Comparison of ENCODE assay signal across 9 mouse cellular contexts in genomic region chr2:25264286-25264660, GRCm38 (mm10). TPM values are rescaled to one million over a fixed set of nuclear protein-coding genes. Genes with fewer than 3 reads are reported as not detected.
DNase-seq lines count a peak whose midpoint lies in the region; ATAC-seq and TF ChIP-seq lines count a peak whose summit lies in the region.
"Had no signal": no experiment of that assay in that cellular context is flagged by ENCODE, and none has a peak within 500 bp of the region (broad histone marks: within the 10 kb centered on the region; RNA-seq: fewer than 3 reads in every experiment).

No protein-coding gene starts in this region.

- peaks cover 8% of the 10 kb centered on the region for H3K27me3 ChIP-seq in heart, embryonic 14.5 days (ENCODE audit: control insufficient read depth, insufficient read depth, low read length)
- 0 out of 2 replicates have a peak, but pooled peaks cover 6% of the 10 kb centered on the region for H3K27me3 ChIP-seq in hindbrain, embryonic 14.5 days (ENCODE audit: control insufficient read depth, insufficient read depth, low read length)
- peaks cover 8% of the 10 kb centered on the region; the same call in 1 of the 2 replicates for H3K27me3 ChIP-seq in midbrain, embryonic 15.5 days (replicated peaks)

- peaks cover 26 to 33% of the 10 kb centered on the region in 2 experiments for H3K4me1 ChIP-seq in heart, embryonic 14.5 days (ENCODE audit: control insufficient read depth in 2 of 2, insufficient read depth in 2 of 2, low read length in 2 of 2)
- H3K4me1 ChIP-seq in bone marrow macrophage, adult 2 months (ENCODE audit: control insufficient read depth, insufficient read depth, low read length) = peaks cover 45% of the 10 kb centered on the region
- peaks cover 45% of the 10 kb centered on the region for H3K4me1 ChIP-seq in hindbrain, embryonic 14.5 days (replicated peaks; ENCODE audit: control insufficient read depth, insufficient read depth, low read length)
- peaks cover 57% of the 10 kb centered on the region for H3K4me1 ChIP-seq in midbrain, embryonic 15.5 days

- peaks cover 13% of the 10 kb centered on the region for H3K36me3 ChIP-seq in heart, embryonic 14.5 days (ENCODE audit: control insufficient read depth, insufficient read depth, low read length)
- peaks cover 13% of the 10 kb centered on the region for H3K36me3 ChIP-seq in hindbrain, embryonic 14.5 days (replicated peaks; ENCODE audit: control insufficient read depth, insufficient read depth)
- no peaks in the 10 kb centered on the region; the same call in 1 of the 2 replicates for H3K36me3 ChIP-seq in midbrain, embryonic 15.5 days (replicated peaks)

- peak overlapping the region; percentile 97; the same call in 1 of the 2 replicates for H3K4me2 ChIP-seq in heart, embryonic 14.5 days (ENCODE audit: low read length)
- peak overlapping the region; percentile 100 for H3K4me2 ChIP-seq in hindbrain, embryonic 14.5 days (replicated peaks)
- H3K4me2 ChIP-seq in midbrain, embryonic 15.5 days = peak overlapping the region; percentile 99

- TF ChIP-seq POLR2A in bone marrow macrophage, adult 2 months (IDR thresholded peaks at IDR 0.05; ENCODE audit: borderline replicate concordance, low read depth, low read length) = no peak

- intact Hi-C loops in left cerebral cortex, postnatal 14 days (cut with DNase I) = no loop called here

- no peak overlapping the region for H3K9ac ChIP-seq in heart, embryonic 14.5 days (ENCODE audit: low read length)
- H3K9ac ChIP-seq in hindbrain, embryonic 14.5 days = peak overlapping the region; percentile 83
- H3K9ac ChIP-seq in midbrain, embryonic 15.5 days = peak overlapping the region; percentile 36; the same call in 1 of the 2 replicates

- TF ChIP-seq CTCF in bone marrow macrophage, adult 2 months (IDR thresholded peaks at IDR 0.05; ENCODE audit: low read depth, low read length) = no peak

- no peak overlapping the region for H3K4me3 ChIP-seq in heart, embryonic 14.5 days (ENCODE audit: control insufficient read depth in 1 of 2, insufficient read depth in 1 of 2, low read depth in 1 of 2, low read length in 2 of 2)
- peak overlapping the region; percentile 89 for H3K4me3 ChIP-seq in bone marrow macrophage, adult 2 months (ENCODE audit: insufficient read depth, low read length)
- H3K4me3 ChIP-seq in hindbrain, embryonic 14.5 days (replicated peaks; ENCODE audit: low read length) = peak overlapping the region; percentile 84
- peak overlapping the region; percentile 81 for H3K4me3 ChIP-seq in midbrain, embryonic 15.5 days

- 66% methylated on average over 5 of the region's 5 CpGs for WGBS in heart, embryonic 14.5 days
- WGBS in hindbrain, embryonic 14.5 days = 85% methylated on average over 5 of the region's 5 CpGs
- WGBS in midbrain, embryonic 15.5 days = 79% methylated on average over 5 of the region's 5 CpGs

- no peak overlapping the region for H3K27ac ChIP-seq in heart, embryonic 14.5 days (replicated peaks in 1 of 2; ENCODE audit: control insufficient read depth in 1 of 2, insufficient read depth in 1 of 2, low read depth in 2 of 2, low read length in 2 of 2)
- no peak overlapping the region for H3K27ac ChIP-seq in bone marrow macrophage, adult 2 months (ENCODE audit: insufficient read depth, low read depth, low read length)
- no peak overlapping the region for H3K27ac ChIP-seq in hindbrain, embryonic 14.5 days
- no peak overlapping the region for H3K27ac ChIP-seq in midbrain, embryonic 15.5 days

- ATAC-seq in heart, embryonic 14.5 days (ENCODE audit: insufficient number of reproducible peaks, insufficient read depth, low FRiP score, low read depth) = no peak
- no peak for ATAC-seq in hindbrain, embryonic 14.5 days (ENCODE audit: low FRiP score)
- no peak for ATAC-seq in midbrain, embryonic 15.5 days (replicated peaks)

- no peaks in the 10 kb centered on the region for H3K9me3 ChIP-seq in heart, embryonic 14.5 days (ENCODE audit: control insufficient read depth, low read length)
- no peaks in the 10 kb centered on the region for H3K9me3 ChIP-seq in hindbrain, embryonic 14.5 days (ENCODE audit: control insufficient read depth, low read length)
- no peaks in the 10 kb centered on the region for H3K9me3 ChIP-seq in midbrain, embryonic 15.5 days

- DNase-seq in heart, adult 8-10 months (ENCODE audit: low spot score) = no peak
- no peak for DNase-seq in hindbrain, embryonic 14.5 days (ENCODE audit: low spot score)
- no peak for DNase-seq in spleen, postnatal 10 days (ENCODE audit: low spot score in 2 of 2)
- DNase-seq in left cerebral cortex, postnatal 14 days (ENCODE audit: low spot score in 2 of 2) = no peak
- DNase-seq in frontal cortex, postnatal 14 days (ENCODE audit: low spot score in 2 of 2) = no peak
- DNase-seq: lung, postnatal 36 days had no signal

RNA-seq across cellular contexts. Expression of gene Tprn, which starts 1.9 kb away (rescaled TPM):
- polyA plus RNA-seq in heart, embryonic 14.5 days (2014; fragmentation: Nextera tagmentation; extraction: Ambion mirVana) = 2.3 and 3.1 TPM in 2 replicates
- 1 to 10 TPM; 4.0 to 8.6 (median 6.7) TPM for total RNA-seq in heart, adult 8-10 months (2022)
- 8.8 and 10.2 TPM in 2 replicates for polyA plus RNA-seq in bone marrow macrophage, adult 2 months (2012; ENCODE audit: insufficient read depth, insufficient read length, missing spikeins)
- polyA plus RNA-seq in hindbrain, embryonic 14.5 days (2014; fragmentation: Nextera tagmentation; extraction: Ambion mirVana) = 13.4 and 14.7 TPM in 2 replicates
- polyA plus RNA-seq in midbrain, embryonic 15.5 days (2015; fragmentation: Nextera tagmentation; extraction: Ambion mirVana) = 16.7 and 16.9 TPM in 2 replicates
- total RNA-seq in left cerebral cortex, postnatal 14 days (2021) = 10 to 100 TPM; 14.2 to 15.7 TPM

RNA-seq across cellular contexts. Expression of gene Ssna1, which starts 8.0 kb away (rescaled TPM):
- 150 and 163 TPM in 2 replicates for polyA plus RNA-seq in heart, embryonic 14.5 days (2014; fragmentation: Nextera tagmentation; extraction: Ambion mirVana)
- total RNA-seq in heart, adult 8-10 months (2022) = 10 to 100 TPM; 39.5 to 47.1 (median 40.1) TPM
- 55.1 and 59.7 TPM in 2 replicates for polyA plus RNA-seq in bone marrow macrophage, adult 2 months (2012; ENCODE audit: insufficient read depth, insufficient read length, missing spikeins)
- polyA plus RNA-seq in hindbrain, embryonic 14.5 days (2014; fragmentation: Nextera tagmentation; extraction: Ambion mirVana) = 175 and 190 TPM in 2 replicates
- 186 and 197 TPM in 2 replicates for polyA plus RNA-seq in midbrain, embryonic 15.5 days (2015; fragmentation: Nextera tagmentation; extraction: Ambion mirVana)
- 10 to 100 TPM; 70.9 to 72.1 TPM for total RNA-seq in left cerebral cortex, postnatal 14 days (2021)

RNA-seq across cellular contexts. Expression of gene Anapc2, which starts 8.0 kb away (rescaled TPM):
- 70.2 and 71.3 TPM in 2 replicates for polyA plus RNA-seq in heart, embryonic 14.5 days (2014; fragmentation: Nextera tagmentation; extraction: Ambion mirVana)
- total RNA-seq in heart, adult 8-10 months (2022) = 10 to 100 TPM; 36.8 to 39.8 (median 37.6) TPM
- 84.0 and 89.6 TPM in 2 replicates for polyA plus RNA-seq in bone marrow macrophage, adult 2 months (2012; ENCODE audit: insufficient read depth, insufficient read length, missing spikeins)
- 113 and 114 TPM in 2 replicates for polyA plus RNA-seq in hindbrain, embryonic 14.5 days (2014; fragmentation: Nextera tagmentation; extraction: Ambion mirVana)
- 153 and 157 TPM in 2 replicates for polyA plus RNA-seq in midbrain, embryonic 15.5 days (2015; fragmentation: Nextera tagmentation; extraction: Ambion mirVana)
- total RNA-seq in left cerebral cortex, postnatal 14 days (2021) = 10 to 100 TPM; 69.8 to 73.2 TPM

RNA-seq across cellular contexts. Expression of gene Tmem203, which starts 9.0 kb away (rescaled TPM):
- polyA plus RNA-seq in heart, embryonic 14.5 days (2014; fragmentation: Nextera tagmentation; extraction: Ambion mirVana) = 12.3 and 16.3 TPM in 2 replicates
- 10 to 100 TPM; 11.4 to 16.1 (median 13.6) TPM for total RNA-seq in heart, adult 8-10 months (2022)
- 18.1 and 20.4 TPM in 2 replicates for polyA plus RNA-seq in bone marrow macrophage, adult 2 months (2012; ENCODE audit: insufficient read depth, insufficient read length, missing spikeins)
- polyA plus RNA-seq in hindbrain, embryonic 14.5 days (2014; fragmentation: Nextera tagmentation; extraction: Ambion mirVana) = 9.8 and 12.5 TPM in 2 replicates
- polyA plus RNA-seq in midbrain, embryonic 15.5 days (2015; fragmentation: Nextera tagmentation; extraction: Ambion mirVana) = 13.8 and 15.4 TPM in 2 replicates
- total RNA-seq in left cerebral cortex, postnatal 14 days (2021) = 10 to 100 TPM; 35.3 to 41.3 TPM

RNA-seq across cellular contexts. Expression of gene AL732309.1, which starts 17.6 kb away (rescaled TPM):
- 1.8 and 2.4 TPM in 2 replicates for polyA plus RNA-seq in heart, embryonic 14.5 days (2014; fragmentation: Nextera tagmentation; extraction: Ambion mirVana)
- 1 to 10 TPM; 1.8 to 2.4 (median 2.1) TPM for total RNA-seq in heart, adult 8-10 months (2022)
- 1.3 and 6.1 TPM in 2 replicates for polyA plus RNA-seq in bone marrow macrophage, adult 2 months (2012; ENCODE audit: insufficient read depth, insufficient read length, missing spikeins)
- polyA plus RNA-seq in hindbrain, embryonic 14.5 days (2014; fragmentation: Nextera tagmentation; extraction: Ambion mirVana) = 2.9 and 5.3 TPM in 2 replicates
- 6.2 and 8.4 TPM in 2 replicates for polyA plus RNA-seq in midbrain, embryonic 15.5 days (2015; fragmentation: Nextera tagmentation; extraction: Ambion mirVana)
- 1 to 10 TPM; 2.3 to 2.8 TPM for total RNA-seq in left cerebral cortex, postnatal 14 days (2021)

Comparison
In these comparisons a context has a peak if more than half of its experiments do, and no peak if none do; other contexts are left out.
1. H3K4me3 ChIP-seq: peak in bone marrow macrophage, adult 2 months (single experiment), hindbrain, embryonic 14.5 days (single experiment) and midbrain, embryonic 15.5 days (single experiment); none in heart, embryonic 14.5 days (0 of 2).
2. Peak in every context shown above with its lines, with median percentiles within 50 percentile points of each other: H3K4me2 ChIP-seq.